Mouse (Mus musculus): ENCODE measurements at regions not wholly inside any gene's neighbourhood (a gene's known extent, or its start where the extent isn't known, plus 50 kb on each side); places are given as distances from the start of the nearest gene placed in this dataset.

DNA sequence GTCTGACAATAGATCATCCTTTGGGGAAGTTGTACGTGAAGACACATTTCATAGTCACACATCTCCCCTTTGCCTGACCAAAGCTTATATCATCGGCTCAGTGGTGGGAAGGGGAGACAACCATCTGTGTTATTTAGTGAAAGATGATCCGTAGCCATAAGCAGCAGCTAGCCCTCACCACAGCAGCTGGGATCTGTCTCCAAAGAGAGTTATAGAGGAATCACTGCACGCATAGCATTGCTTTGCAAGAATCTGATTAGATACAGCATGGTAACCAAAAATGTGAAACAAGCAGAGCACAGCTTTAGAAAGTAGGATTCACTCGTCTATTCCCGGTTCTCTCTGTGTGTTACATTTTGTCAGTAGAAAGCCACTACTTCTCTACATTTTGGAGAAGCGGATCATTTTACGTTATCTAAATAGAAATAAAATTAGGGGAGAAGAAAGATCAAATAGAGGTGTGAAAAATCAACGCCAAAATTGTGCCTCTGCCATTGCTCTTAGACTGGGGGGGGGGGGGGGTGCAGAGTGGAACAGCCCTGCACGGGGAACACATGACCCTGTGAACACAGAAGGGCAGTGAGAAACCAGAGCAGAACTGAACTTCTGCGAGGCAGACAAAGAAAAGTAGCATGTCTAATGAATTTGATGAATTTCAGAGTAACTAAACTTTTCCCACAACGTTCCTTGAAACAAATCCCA is 108.7 kb upstream of the Acvr2a start:
- WGBS, result 36% methylated on average over 12 of the region's 12 CpGs

GRCm38 (mm10) chr2:48705805-48706150 is 108.1 kb upstream of the Acvr2a start:
- no peak overlapping the region for H3K4me3 ChIP-seq (ENCODE audit: low read depth, low read length)
- no peaks in the 10 kb centered on the region for H3K9me3 ChIP-seq (ENCODE audit: control insufficient read depth, low read depth, low read length)
- WGBS, result 38% methylated on average over 3 of the region's 3 CpGs
- 0 out of 2 replicates have a peak, but pooled peaks cover 9% of the 10 kb centered on the region for H3K4me1 ChIP-seq (ENCODE audit: control insufficient read depth, insufficient read depth, low read length)
- H3K9ac ChIP-seq (replicated peaks; ENCODE audit: low read depth, low read length), result no peak overlapping the region
- ATAC-seq (ENCODE audit: insufficient number of reproducible peaks, insufficient read depth, low FRiP score, low read depth), result no peak
- H3K27ac ChIP-seq (ENCODE audit: low read length), result peak overlapping the region; percentile 35; the same call in 1 of the 2 replicates
- no peaks in the 10 kb centered on the region for H3K36me3 ChIP-seq (ENCODE audit: control insufficient read depth, insufficient read depth, low read length)
- no peak overlapping the region for H3K4me2 ChIP-seq (replicated peaks; ENCODE audit: low read depth, low read length)
- no peaks in the 10 kb centered on the region for H3K27me3 ChIP-seq (ENCODE audit: control insufficient read depth, insufficient read depth, low read length)

More for the DNA sequence above, 108.7 kb upstream of the Acvr2a start:
- H3K36me3 ChIP-seq (ENCODE audit: control insufficient read depth, insufficient read depth, low read length), result no peaks in the 10 kb centered on the region
- H3K9ac ChIP-seq (replicated peaks; ENCODE audit: low read depth, low read length), result no peak overlapping the region
- H3K4me1 ChIP-seq (ENCODE audit: control insufficient read depth, insufficient read depth, low read length), result 0 out of 2 replicates have a peak, but pooled peaks cover 9% of the 10 kb centered on the region
- no peak overlapping the region for H3K4me2 ChIP-seq (replicated peaks; ENCODE audit: low read depth, low read length)
- no peaks in the 10 kb centered on the region for H3K9me3 ChIP-seq (ENCODE audit: control insufficient read depth, low read depth, low read length)
- peak overlapping the region; percentile 35; the same call in 1 of the 2 replicates for H3K27ac ChIP-seq (ENCODE audit: low read length)
- peak; percentile 61; the same call in 1 of the 2 replicates for ATAC-seq (ENCODE audit: insufficient number of reproducible peaks, insufficient read depth, low FRiP score, low read depth)
- no peaks in the 10 kb centered on the region for H3K27me3 ChIP-seq (ENCODE audit: control insufficient read depth, insufficient read depth, low read length)
- no peak overlapping the region for H3K4me3 ChIP-seq (ENCODE audit: low read depth, low read length)

- Histone ChIP-seq H3K9me3 (ENCODE audit: control insufficient read depth, low read depth, low read length) (no peaks in the 10 kb centered on the region), H3K27ac (ENCODE audit: low read length) (no peak overlapping the region), H3K4me2 (replicated peaks; ENCODE audit: low read depth, low read length) (no peak overlapping the region), H3K9ac (replicated peaks; ENCODE audit: low read depth, low read length) (no peak overlapping the region), H3K4me3 (ENCODE audit: low read depth, low read length) (no peak overlapping the region), H3K4me1 (ENCODE audit: control insufficient read depth, insufficient read depth, low read length) (0 out of 2 replicates have a peak, but pooled peaks cover 6% of the 10 kb centered on the region), H3K27me3 (ENCODE audit: control insufficient read depth, insufficient read depth, low read length) (no peaks in the 10 kb centered on the region), H3K36me3 (ENCODE audit: control insufficient read depth, insufficient read depth, low read length) (no peaks in the 10 kb centered on the region)
- no peak for ATAC-seq (ENCODE audit: insufficient number of reproducible peaks, insufficient read depth, low FRiP score, low read depth)
- 31% methylated on average over 5 of the region's 5 CpGs for WGBS
Observed at GRCm38 (mm10) chr2:48706188-48706587, 107.7 kb upstream of the Acvr2a start.

GRCm38 (mm10) chr2:48716206-48716605 is 97.7 kb upstream of the Acvr2a start:
- Histone ChIP-seq H3K27me3 (ENCODE audit: control insufficient read depth, insufficient read depth, low read length) (no peaks in the 10 kb centered on the region), H3K9me3 (ENCODE audit: control insufficient read depth, low read depth, low read length) (no peaks in the 10 kb centered on the region), H3K4me1 (ENCODE audit: control insufficient read depth, insufficient read depth, low read length) (no peaks in the 10 kb centered on the region), H3K4me2 (replicated peaks; ENCODE audit: low read depth, low read length) (no peak overlapping the region), H3K4me3 (ENCODE audit: low read depth, low read length) (no peak overlapping the region), H3K27ac (ENCODE audit: low read length) (no peak overlapping the region), H3K36me3 (ENCODE audit: control insufficient read depth, insufficient read depth, low read length) (no peaks in the 10 kb centered on the region), H3K9ac (replicated peaks; ENCODE audit: low read depth, low read length) (no peak overlapping the region)
- WGBS, result 90% methylated on average over 4 of the region's 4 CpGs
- ATAC-seq (ENCODE audit: insufficient number of reproducible peaks, insufficient read depth, low FRiP score, low read depth), result no peak

GRCm38 (mm10) chr2:48717770-48718169 is 96.1 kb upstream of the Acvr2a start:
- Histone ChIP-seq H3K4me3 (ENCODE audit: low read depth, low read length) (no peak overlapping the region), H3K36me3 (ENCODE audit: control insufficient read depth, insufficient read depth, low read length) (no peaks in the 10 kb centered on the region), H3K27ac (ENCODE audit: low read length) (no peak overlapping the region), H3K9ac (replicated peaks; ENCODE audit: low read depth, low read length) (no peak overlapping the region), H3K4me2 (replicated peaks; ENCODE audit: low read depth, low read length) (no peak overlapping the region), H3K27me3 (ENCODE audit: control insufficient read depth, insufficient read depth, low read length) (no peaks in the 10 kb centered on the region), H3K9me3 (ENCODE audit: control insufficient read depth, low read depth, low read length) (no peaks in the 10 kb centered on the region), H3K4me1 (ENCODE audit: control insufficient read depth, insufficient read depth, low read length) (no peaks in the 10 kb centered on the region)
- no peak for ATAC-seq (ENCODE audit: insufficient number of reproducible peaks, insufficient read depth, low FRiP score, low read depth)
- WGBS, result 90% methylated on average over 1 of the region's 1 CpGs

- Histone ChIP-seq H3K27ac (ENCODE audit: low read length) (no peak overlapping the region), H3K4me3 (ENCODE audit: low read depth, low read length) (no peak overlapping the region), H3K4me2 (replicated peaks; ENCODE audit: low read depth, low read length) (no peak overlapping the region), H3K9me3 (ENCODE audit: control insufficient read depth, low read depth, low read length) (no peaks in the 10 kb centered on the region), H3K4me1 (ENCODE audit: control insufficient read depth, insufficient read depth, low read length) (no peaks in the 10 kb centered on the region), H3K9ac (replicated peaks; ENCODE audit: low read depth, low read length) (no peak overlapping the region), H3K36me3 (ENCODE audit: control insufficient read depth, insufficient read depth, low read length) (no peaks in the 10 kb centered on the region), H3K27me3 (ENCODE audit: control insufficient read depth, insufficient read depth, low read length) (no peaks in the 10 kb centered on the region)
- ATAC-seq (ENCODE audit: insufficient number of reproducible peaks, insufficient read depth, low FRiP score, low read depth), result no peak
- WGBS, result 69% methylated on average over 2 of the region's 2 CpGs
Observed at GRCm38 (mm10) chr2:48718261-48718660, 95.6 kb upstream of the Acvr2a start.

GRCm38 (mm10) chr2:48730780-48731179 is 83.1 kb upstream of the Acvr2a start:
- Histone ChIP-seq H3K4me1 (ENCODE audit: control insufficient read depth, insufficient read depth, low read length) (0 out of 2 replicates have a peak, but pooled peaks cover 2% of the 10 kb centered on the region), H3K27ac (ENCODE audit: low read length) (no peak overlapping the region), H3K36me3 (ENCODE audit: control insufficient read depth, insufficient read depth, low read length) (no peaks in the 10 kb centered on the region), H3K9me3 (ENCODE audit: control insufficient read depth, low read depth, low read length) (no peaks in the 10 kb centered on the region; the same call in 1 of the 2 replicates), H3K27me3 (ENCODE audit: control insufficient read depth, insufficient read depth, low read length) (no peaks in the 10 kb centered on the region), H3K4me3 (ENCODE audit: low read depth, low read length) (no peak overlapping the region), H3K4me2 (replicated peaks; ENCODE audit: low read depth, low read length) (no peak overlapping the region), H3K9ac (replicated peaks; ENCODE audit: low read depth, low read length) (no peak overlapping the region)
- no peak for ATAC-seq (ENCODE audit: insufficient number of reproducible peaks, insufficient read depth, low FRiP score, low read depth)
- 27% methylated on average over 8 of the region's 8 CpGs for WGBS

- Histone ChIP-seq H3K36me3 (ENCODE audit: control insufficient read depth, insufficient read depth, low read length) (no peaks in the 10 kb centered on the region), H3K4me2 (replicated peaks; ENCODE audit: low read depth, low read length) (no peak overlapping the region), H3K27ac (ENCODE audit: low read length) (no peak overlapping the region), H3K4me1 (ENCODE audit: control insufficient read depth, insufficient read depth, low read length) (0 out of 2 replicates have a peak, but pooled peaks cover 2% of the 10 kb centered on the region), H3K27me3 (ENCODE audit: control insufficient read depth, insufficient read depth, low read length) (no peaks in the 10 kb centered on the region), H3K9ac (replicated peaks; ENCODE audit: low read depth, low read length) (no peak overlapping the region), H3K4me3 (ENCODE audit: low read depth, low read length) (no peak overlapping the region), H3K9me3 (ENCODE audit: control insufficient read depth, low read depth, low read length) (no peaks in the 10 kb centered on the region)
- 98% methylated on average over 1 of the region's 1 CpGs for WGBS
- ATAC-seq (ENCODE audit: insufficient number of reproducible peaks, insufficient read depth, low FRiP score, low read depth), result no peak
Observed at GRCm38 (mm10) chr2:48733936-48734335, 80.0 kb upstream of the Acvr2a start.

DNA sequence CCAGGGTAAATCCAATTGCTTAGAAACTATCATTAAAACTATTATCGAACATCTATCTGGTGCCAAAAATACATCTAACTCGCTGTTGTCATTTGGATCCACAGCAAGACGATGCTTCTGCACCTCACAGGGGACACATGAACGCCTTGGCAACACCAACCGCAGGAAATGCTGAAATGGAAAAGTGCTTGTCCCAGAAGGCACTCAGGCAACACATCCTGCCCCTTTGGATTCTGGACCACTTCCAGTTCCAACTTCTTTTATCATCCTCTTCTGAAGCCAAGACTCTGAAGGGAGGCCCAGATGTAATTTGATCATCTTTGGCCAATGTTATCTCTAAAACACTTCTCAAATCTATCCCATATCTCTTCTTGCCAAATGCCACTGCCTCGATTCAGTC is 79.4 kb upstream of the Acvr2a start:
- no peak for ATAC-seq (ENCODE audit: insufficient number of reproducible peaks, insufficient read depth, low FRiP score, low read depth)
- no peak overlapping the region for H3K9ac ChIP-seq (replicated peaks; ENCODE audit: low read depth, low read length)
- H3K4me3 ChIP-seq (ENCODE audit: low read depth, low read length), result no peak overlapping the region
- H3K27ac ChIP-seq (ENCODE audit: low read length), result no peak overlapping the region
- H3K36me3 ChIP-seq (ENCODE audit: control insufficient read depth, insufficient read depth, low read length), result no peaks in the 10 kb centered on the region
- 81% methylated on average over 6 of the region's 6 CpGs for WGBS
- no peaks in the 10 kb centered on the region for H3K27me3 ChIP-seq (ENCODE audit: control insufficient read depth, insufficient read depth, low read length)
- H3K4me2 ChIP-seq (replicated peaks; ENCODE audit: low read depth, low read length), result no peak overlapping the region
- H3K9me3 ChIP-seq (ENCODE audit: control insufficient read depth, low read depth, low read length), result no peaks in the 10 kb centered on the region
- H3K4me1 ChIP-seq (ENCODE audit: control insufficient read depth, insufficient read depth, low read length), result 0 out of 2 replicates have a peak, but pooled peaks cover 2% of the 10 kb centered on the region

All from stomach, embryonic 14.5 days (tissue).